ENCODE assay signal across 19 mouse cellular contexts in genomic region chr8:113254076-113254475, GRCm38 (mm10).
DNase-seq lines count a peak whose midpoint lies in the region; ATAC-seq and TF ChIP-seq lines count a peak whose summit lies in the region.
"Had no signal": no experiment of that assay in that cellular context is flagged by ENCODE, and none has a peak within 500 bp of the region (broad histone marks: within the 10 kb centered on the region; RNA-seq: fewer than 3 reads in every experiment).

No protein-coding gene starts in this region.

- WGBS in midbrain, postnatal 0 days: 90% methylated on average over 5 of the region's 5 CpGs
- 91% methylated on average over 5 of the region's 5 CpGs for WGBS in midbrain, embryonic 11.5 days
- WGBS in forebrain, embryonic 16.5 days: 90% methylated on average over 5 of the region's 5 CpGs

- H3K4me3 ChIP-seq in midbrain, postnatal 0 days (ENCODE audit: low read depth, low read length): no peak overlapping the region
- no peak overlapping the region for H3K4me3 ChIP-seq in midbrain, embryonic 11.5 days (ENCODE audit: low read depth, low read length)
- H3K4me3 ChIP-seq in forebrain, embryonic 16.5 days (replicated peaks; ENCODE audit: low read length): no peak overlapping the region
- H3K4me3 ChIP-seq: gastrocnemius, adult 2 months; heart, adult 2 months; layer of hippocampus, adult 2 months; midbrain, embryonic 15.5 days; neural tube, embryonic 13.5 days had no signal

- H3K27me3 ChIP-seq in midbrain, postnatal 0 days (ENCODE audit: insufficient read depth, low read length): no peaks in the 10 kb centered on the region
- no peaks in the 10 kb centered on the region for H3K27me3 ChIP-seq in midbrain, embryonic 11.5 days (ENCODE audit: control insufficient read depth, insufficient read depth, low read length)
- H3K27me3 ChIP-seq in forebrain, embryonic 16.5 days (replicated peaks; ENCODE audit: control insufficient read depth, insufficient read depth, low read length): no peaks in the 10 kb centered on the region
- H3K27me3 ChIP-seq: CH12.LX; midbrain, embryonic 15.5 days; neural tube, embryonic 13.5 days had no signal

- H3K4me2 ChIP-seq in midbrain, postnatal 0 days (ENCODE audit: low read depth, low read length, poor library complexity, severe bottlenecking): no peak overlapping the region
- H3K4me2 ChIP-seq in midbrain, embryonic 11.5 days: no peak overlapping the region
- H3K4me2 ChIP-seq in forebrain, embryonic 16.5 days (ENCODE audit: low read length): no peak overlapping the region
- H3K4me2 ChIP-seq: midbrain, embryonic 15.5 days; neural tube, embryonic 13.5 days had no signal

- H3K9ac ChIP-seq in midbrain, postnatal 0 days (replicated peaks; ENCODE audit: low read length, poor library complexity, severe bottlenecking): no peak overlapping the region
- H3K9ac ChIP-seq in midbrain, embryonic 11.5 days (ENCODE audit: low read length): no peak overlapping the region
- no peak overlapping the region for H3K9ac ChIP-seq in forebrain, embryonic 16.5 days (replicated peaks; ENCODE audit: low read depth, low read length)
- H3K9ac ChIP-seq: midbrain, embryonic 15.5 days; neural tube, embryonic 13.5 days had no signal

- peak; percentile 8 for DNase-seq in midbrain, postnatal 0 days (ENCODE audit: low spot score)
- DNase-seq in midbrain, embryonic 11.5 days (ENCODE audit: low spot score, missing footprints): no peak
- peak; percentile 28 for DNase-seq in adrenal gland, postnatal 10 days
- peak; percentile 25 to 31 for DNase-seq in frontal cortex, postnatal 36 days (ENCODE audit: low spot score in 2 of 2)
- no peak for DNase-seq in kidney, postnatal 36 days
- no peak for DNase-seq in thymus, postnatal 4 days
- DNase-seq: cerebellum, adult 11 months; gastrocnemius, adult 2 months; heart, adult 2 months; heart, postnatal 14 days; kidney, adult 8-10 months; lung, postnatal 36 days; thymus, adult 18-20 months had no signal

- H3K4me1 ChIP-seq in midbrain, postnatal 0 days (ENCODE audit: insufficient read depth, low read length): no peaks in the 10 kb centered on the region
- no peaks in the 10 kb centered on the region for H3K4me1 ChIP-seq in midbrain, embryonic 11.5 days (ENCODE audit: control insufficient read depth, insufficient read depth, low read length)
- no peaks in the 10 kb centered on the region for H3K4me1 ChIP-seq in forebrain, embryonic 16.5 days (replicated peaks; ENCODE audit: control insufficient read depth, insufficient read depth, low read length)
- H3K4me1 ChIP-seq: midbrain, embryonic 15.5 days; neural tube, embryonic 13.5 days had no signal

- H3K9me3 ChIP-seq in midbrain, postnatal 0 days (ENCODE audit: low read length): no peaks in the 10 kb centered on the region
- H3K9me3 ChIP-seq in midbrain, embryonic 11.5 days (ENCODE audit: control insufficient read depth, low read length): no peaks in the 10 kb centered on the region
- H3K9me3 ChIP-seq in forebrain, embryonic 16.5 days (ENCODE audit: control insufficient read depth, low read length): no peaks in the 10 kb centered on the region
- H3K9me3 ChIP-seq: midbrain, embryonic 15.5 days; neural tube, embryonic 13.5 days had no signal

- ATAC-seq in midbrain, postnatal 0 days (ENCODE audit: low FRiP score): no peak
- no peak for ATAC-seq in midbrain, embryonic 11.5 days (ENCODE audit: low FRiP score)
- ATAC-seq in forebrain, embryonic 16.5 days: no peak
- ATAC-seq: hindbrain, embryonic 16.5 days; midbrain, embryonic 15.5 days had no signal

- no peak overlapping the region for H3K27ac ChIP-seq in midbrain, postnatal 0 days (ENCODE audit: low read depth, low read length)
- H3K27ac ChIP-seq in midbrain, embryonic 11.5 days (ENCODE audit: low read depth, low read length): no peak overlapping the region
- H3K27ac ChIP-seq in forebrain, embryonic 16.5 days (ENCODE audit: low read length): no peak overlapping the region
- H3K27ac ChIP-seq: gastrocnemius, adult 2 months; heart, adult 2 months; layer of hippocampus, adult 2 months; midbrain, embryonic 15.5 days; neural tube, embryonic 13.5 days had no signal

- TF ChIP-seq CTCF in midbrain, postnatal 0 days (IDR thresholded peaks at IDR 0.05): no peak

- H3K36me3 ChIP-seq in midbrain, postnatal 0 days (ENCODE audit: insufficient read depth, low read length): no peaks in the 10 kb centered on the region
- H3K36me3 ChIP-seq in midbrain, embryonic 11.5 days (ENCODE audit: control insufficient read depth, insufficient read depth, low read length): no peaks in the 10 kb centered on the region
- H3K36me3 ChIP-seq in forebrain, embryonic 16.5 days (ENCODE audit: control insufficient read depth, insufficient read depth): no peaks in the 10 kb centered on the region
- H3K36me3 ChIP-seq: midbrain, embryonic 15.5 days; neural tube, embryonic 13.5 days had no signal

Comparison
In these comparisons a context has a peak if more than half of its experiments do, and no peak if none do; other contexts are left out.
1. DNase-seq: peak in midbrain, postnatal 0 days (single experiment), adrenal gland, postnatal 10 days (single experiment) and frontal cortex, postnatal 36 days (2 of 2); none in midbrain, embryonic 11.5 days (single experiment), kidney, postnatal 36 days (0 of 2) and thymus, postnatal 4 days (single experiment).